Mouse (Mus musculus) liver, adult 2 months (tissue): ENCODE measurements around the gene Snx1. TPM values are rescaled to one million over a fixed set of nuclear protein-coding genes. Genes with fewer than 3 reads are reported as not detected.

Experiments
- DNase-seq: peaks from one replicate; pipeline ENCODE4 v3.0.0-alpha.2; 2011; ENCODE audit warnings: low read depth, low spot score; ENCODE audit errors: extremely low read depth
- H3K27ac ChIP-seq: fragments of 200-500 bp; replicated peaks from 2 replicates; pipeline ENCODE4 v1.5.1; 2012; ENCODE audit warnings: low read depth, mild to moderate bottlenecking, control low read depth, inconsistent platforms, low read length; ENCODE audit not compliant: insufficient read depth
- H3K27me3 ChIP-seq: fragments of 200-500 bp; 2 replicates; pipeline ENCODE4 v1.6.1; 2012; ENCODE audit warnings: mild to moderate bottlenecking, moderate library complexity, low read length, inconsistent platforms; ENCODE audit not compliant: control insufficient read depth, insufficient read depth
- H3K36me3 ChIP-seq: fragments of 200-500 bp; 2 replicates; pipeline ENCODE4 v1.6.1; 2012; ENCODE audit warnings: low read length, inconsistent platforms; ENCODE audit not compliant: control insufficient read depth, insufficient read depth
- H3K4me1 ChIP-seq: fragments of 200-500 bp; 2 replicates; pipeline ENCODE4 v1.6.1; 2011; ENCODE audit warnings: low read length; ENCODE audit not compliant: control insufficient read depth, insufficient read depth
- H3K4me3 ChIP-seq: fragments of 200-500 bp; 2 replicates; pipeline ENCODE4 v1.5.1; 2011; ENCODE audit warnings: low read depth, mild to moderate bottlenecking, control low read depth, low read length, moderate library complexity; ENCODE audit not compliant: insufficient read depth
- H3K79me2 ChIP-seq: fragments of 200-500 bp; 2 replicates; pipeline ENCODE4 v1.6.1; 2012; ENCODE audit warnings: inconsistent platforms, mild to moderate bottlenecking, low read length, moderate library complexity; ENCODE audit not compliant: control insufficient read depth, insufficient read depth
- H3K9ac ChIP-seq: fragments of 200-500 bp; 2 replicates; pipeline ENCODE4 v1.6.1; 2012; ENCODE audit warnings: low read depth, mild to moderate bottlenecking, control low read depth, inconsistent platforms, low read length
- CTCF ChIP-seq: fragments of 200-500 bp; IDR thresholded peaks from 2 replicates; pipeline ENCODE4 v1.5.1; 2011; ENCODE audit warnings: low read depth, low read length, control low read depth
- POLR2A ChIP-seq: fragments of 200-500 bp; IDR thresholded peaks from 2 replicates; pipeline ENCODE4 v1.6.1; 2011; ENCODE audit warnings: low read length, control low read depth; ENCODE audit not compliant: insufficient read depth; ENCODE audit errors: extremely low read depth
- WGBS: fragments of 180-500 bp; shearing (Covaris S2); methylation state at CpG from one replicate; pipeline ENCODE4 v1.1.7; 2018; 5-methylcytosine and 5-hydroxymethylcytosine counted together
- polyA plus RNA-seq: library from polyadenylated mRNA; depleted of rRNA; stranded (reverse); fragments of >200 nt; gene quantifications from 2 replicates; pipeline ENCODE4 v1.2.3, GENCODE M21; 2012
- total RNA-seq: library from RNA; depleted of rRNA; stranded (reverse); fragments of >200 nt; gene quantifications from 2 replicates; pipeline ENCODE4 v1.2.3, GENCODE M21; 2014

Gene Snx1
- total and polyA plus RNA-seq, 2 experiments: 11.9 to 22.1 TPM

DNA sequence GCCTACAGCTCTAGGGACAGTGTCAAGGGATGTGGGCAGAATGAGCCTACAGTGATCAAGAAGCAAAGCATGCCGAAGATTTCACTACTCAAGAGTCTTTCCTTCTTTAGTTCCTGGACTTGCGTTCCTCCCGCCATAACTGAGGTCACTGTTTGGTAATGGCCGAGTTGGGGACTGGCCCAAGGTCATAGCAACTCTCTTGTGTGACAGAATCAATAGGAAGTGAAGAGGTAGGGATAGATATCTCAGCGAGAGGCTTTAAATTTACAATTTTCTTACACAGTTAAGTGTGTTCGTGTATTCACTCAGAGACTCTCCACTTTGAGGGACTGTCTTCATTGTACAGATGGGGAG, 783 bp upstream of the Snx1 start:
- H3K27ac ChIP-seq: peak overlapping the region; percentile 67
- H3K27me3 ChIP-seq: no peaks in the 10 kb centered on the region
- H3K79me2 ChIP-seq: no peaks in the 10 kb centered on the region; the same call in 1 of the 2 replicates
- peak overlapping the region; percentile 85 for H3K4me3 ChIP-seq
- DNase-seq: peak; percentile 65
- TF ChIP-seq CTCF (no peak), POLR2A (no peak)
- no peaks in the 10 kb centered on the region for H3K36me3 ChIP-seq
- peaks cover 5% of the 10 kb centered on the region; the same call in 1 of the 2 replicates for H3K4me1 ChIP-seq
- H3K9ac ChIP-seq: peak overlapping the region; percentile 76
- 11% methylated on average over 6 of the region's 6 CpGs for WGBS

DNA sequence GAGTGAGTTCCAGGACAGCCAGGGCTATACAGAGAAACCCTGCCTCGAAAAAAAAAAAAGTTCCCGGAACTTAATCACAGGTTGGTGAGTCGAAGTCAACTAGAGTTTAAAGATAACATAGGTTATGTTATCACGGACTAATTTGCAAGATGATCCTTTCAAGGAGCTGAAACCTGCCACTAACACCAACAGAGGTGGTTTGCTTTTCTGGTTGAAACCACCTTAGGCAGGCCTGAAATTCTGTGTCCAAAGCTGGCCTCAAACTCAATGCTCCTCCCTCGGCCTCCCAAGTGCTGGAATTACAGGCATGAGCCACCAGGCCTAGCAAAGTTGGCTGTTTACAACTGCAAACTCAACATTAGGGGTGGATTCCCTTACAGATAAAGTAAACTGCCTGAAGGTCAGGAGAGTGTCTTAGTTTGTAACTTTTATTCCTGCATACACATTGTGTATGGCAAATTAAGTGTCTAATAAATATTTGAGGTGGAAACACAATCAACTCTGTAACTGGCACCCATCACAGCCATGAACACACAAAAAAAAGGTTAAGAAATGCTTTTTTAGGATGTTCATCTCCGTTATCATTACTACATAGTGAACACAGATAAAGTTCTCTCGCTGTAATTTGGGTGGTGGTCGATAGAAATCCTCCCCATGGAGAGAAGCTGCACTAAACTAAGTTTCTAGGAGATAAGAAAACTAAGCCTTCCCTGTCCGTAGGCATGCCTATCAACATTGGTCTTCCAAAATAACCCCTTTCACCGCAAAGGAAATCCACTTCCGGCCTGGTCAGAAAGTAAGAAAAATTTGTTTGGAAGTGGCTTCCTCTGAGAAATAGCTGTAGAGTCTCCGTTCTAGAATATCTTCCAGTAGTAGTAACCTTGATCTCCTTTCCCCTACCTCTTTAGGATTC, 588 bp downstream of the Snx1 start:
- Histone ChIP-seq H3K27me3 (no peaks in the 10 kb centered on the region), H3K27ac (peak overlapping the region; percentile 63), H3K9ac (peak overlapping the region; percentile 50), H3K4me1 (peaks cover 5% of the 10 kb centered on the region; the same call in 1 of the 2 replicates), H3K4me3 (peak overlapping the region; percentile 85), H3K79me2 (no peaks in the 10 kb centered on the region; the same call in 1 of the 2 replicates), H3K36me3 (no peaks in the 10 kb centered on the region)
- TF ChIP-seq CTCF: no peak
- TF ChIP-seq POLR2A: no peak
- WGBS: 40% methylated on average over 12 of the region's 12 CpGs
- DNase-seq: peak; percentile 37

GRCm38 (mm10) chr9:66124681-66125542, 1.5 kb downstream of the Snx1 start:
- no peaks in the 10 kb centered on the region for H3K36me3 ChIP-seq
- peak overlapping the region; percentile 68 for H3K4me3 ChIP-seq
- DNase-seq: peak; percentile 91
- H3K9ac ChIP-seq: peak overlapping the region; percentile 76
- 16% methylated on average over 33 of the region's 33 CpGs for WGBS
- TF ChIP-seq POLR2A (peak; percentile 74), CTCF (no peak)
- no peaks in the 10 kb centered on the region for H3K27me3 ChIP-seq
- H3K27ac ChIP-seq: peak overlapping the region; percentile 32
- H3K4me1 ChIP-seq: peaks cover 5% of the 10 kb centered on the region; the same call in 1 of the 2 replicates
- no peaks in the 10 kb centered on the region; the same call in 1 of the 2 replicates for H3K79me2 ChIP-seq

DNA sequence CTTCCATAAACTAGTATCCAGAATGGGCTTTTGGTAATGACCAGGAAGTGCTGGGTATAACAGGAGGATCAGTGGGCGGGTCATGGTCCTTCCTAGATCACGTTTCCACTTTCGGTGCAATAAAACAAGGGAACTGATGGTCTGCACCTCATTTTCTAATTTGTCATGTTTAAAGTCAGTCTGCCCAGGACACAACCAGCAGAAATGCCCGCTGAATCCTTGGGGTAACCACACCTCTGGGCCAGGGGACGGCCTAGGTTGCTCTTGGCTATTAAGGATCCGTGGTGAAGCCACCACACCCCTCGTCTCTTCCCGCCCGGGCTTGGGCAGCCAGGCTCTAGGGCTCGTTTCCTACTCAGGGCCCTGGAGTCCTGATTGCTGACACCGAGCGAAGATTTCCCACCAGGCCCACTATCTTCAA, 2.3 kb downstream of the Snx1 start:
- Histone ChIP-seq H3K4me3 (peak overlapping the region; percentile 68), H3K36me3 (no peaks in the 10 kb centered on the region), H3K27ac (peak overlapping the region; percentile 32), H3K9ac (peak overlapping the region; percentile 76), H3K4me1 (peaks cover 5% of the 10 kb centered on the region; the same call in 1 of the 2 replicates), H3K27me3 (no peaks in the 10 kb centered on the region), H3K79me2 (peaks cover under 1% of the 10 kb centered on the region; the same call in 1 of the 2 replicates)
- WGBS: under 1% methylated on average over 12 of the region's 12 CpGs
- peak; percentile 40 for DNase-seq
- TF ChIP-seq POLR2A: no peak
- TF ChIP-seq CTCF: no peak

DNA sequence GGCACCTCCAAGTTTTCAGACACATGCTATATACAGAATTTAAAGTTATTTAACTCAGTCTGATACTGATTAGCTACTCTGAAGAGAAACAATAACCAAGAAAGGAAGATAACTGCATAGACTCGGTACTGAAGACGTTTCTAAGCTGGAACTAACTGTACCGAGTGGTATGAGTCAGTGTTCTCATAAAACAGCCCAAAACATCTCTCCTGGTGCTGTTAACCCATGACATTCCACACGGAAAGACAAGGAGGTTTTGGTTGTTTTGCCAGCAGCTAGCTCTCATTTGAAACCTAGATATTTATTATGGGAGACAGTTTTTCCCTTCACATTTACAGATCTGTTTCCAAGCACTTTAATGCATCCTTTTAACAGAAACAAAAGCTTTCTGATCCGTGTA, 2.7 kb downstream of the Snx1 start:
- TF ChIP-seq POLR2A (no peak), CTCF (no peak)
- peaks cover 5% of the 10 kb centered on the region; the same call in 1 of the 2 replicates for H3K4me1 ChIP-seq

More for the DNA sequence above, 2.7 kb downstream of the Snx1 start:
- no peak overlapping the region for H3K9ac ChIP-seq
- 15% methylated on average over 5 of the region's 5 CpGs for WGBS
- H3K27me3 ChIP-seq: no peaks in the 10 kb centered on the region
- peaks cover 5% of the 10 kb centered on the region; the same call in 1 of the 2 replicates for H3K79me2 ChIP-seq
- H3K27ac ChIP-seq: no peak overlapping the region
- no peaks in the 10 kb centered on the region for H3K36me3 ChIP-seq
- no peak for DNase-seq
- H3K4me3 ChIP-seq: no peak overlapping the region; the same call in 1 of the 2 replicates
